Mouse (Mus musculus): ENCODE data around the gene Sema3g.

The Sema3g gene

DNA sequence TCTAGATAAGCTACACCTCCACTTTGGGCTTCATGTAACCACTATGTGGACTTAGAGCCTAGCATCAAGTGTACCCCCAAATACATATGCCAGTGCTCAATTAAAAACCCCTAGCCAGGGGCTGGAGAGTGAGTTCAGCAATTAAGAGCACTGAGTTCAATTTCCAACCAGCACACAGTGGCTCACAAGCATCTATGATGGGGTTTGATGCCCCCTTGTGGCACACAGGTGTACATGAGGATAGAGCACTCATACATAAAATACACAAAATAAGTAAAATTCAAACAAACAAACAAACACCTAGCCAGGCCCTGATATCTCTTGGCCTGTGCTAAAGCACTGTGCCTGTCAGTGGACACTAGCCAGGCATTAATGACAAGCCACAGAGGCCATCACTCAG is 21.7 kb upstream of the Sema3g start:
- ATAC-seq (ENCODE audit: low TSS enrichment) = no peak

DNA sequence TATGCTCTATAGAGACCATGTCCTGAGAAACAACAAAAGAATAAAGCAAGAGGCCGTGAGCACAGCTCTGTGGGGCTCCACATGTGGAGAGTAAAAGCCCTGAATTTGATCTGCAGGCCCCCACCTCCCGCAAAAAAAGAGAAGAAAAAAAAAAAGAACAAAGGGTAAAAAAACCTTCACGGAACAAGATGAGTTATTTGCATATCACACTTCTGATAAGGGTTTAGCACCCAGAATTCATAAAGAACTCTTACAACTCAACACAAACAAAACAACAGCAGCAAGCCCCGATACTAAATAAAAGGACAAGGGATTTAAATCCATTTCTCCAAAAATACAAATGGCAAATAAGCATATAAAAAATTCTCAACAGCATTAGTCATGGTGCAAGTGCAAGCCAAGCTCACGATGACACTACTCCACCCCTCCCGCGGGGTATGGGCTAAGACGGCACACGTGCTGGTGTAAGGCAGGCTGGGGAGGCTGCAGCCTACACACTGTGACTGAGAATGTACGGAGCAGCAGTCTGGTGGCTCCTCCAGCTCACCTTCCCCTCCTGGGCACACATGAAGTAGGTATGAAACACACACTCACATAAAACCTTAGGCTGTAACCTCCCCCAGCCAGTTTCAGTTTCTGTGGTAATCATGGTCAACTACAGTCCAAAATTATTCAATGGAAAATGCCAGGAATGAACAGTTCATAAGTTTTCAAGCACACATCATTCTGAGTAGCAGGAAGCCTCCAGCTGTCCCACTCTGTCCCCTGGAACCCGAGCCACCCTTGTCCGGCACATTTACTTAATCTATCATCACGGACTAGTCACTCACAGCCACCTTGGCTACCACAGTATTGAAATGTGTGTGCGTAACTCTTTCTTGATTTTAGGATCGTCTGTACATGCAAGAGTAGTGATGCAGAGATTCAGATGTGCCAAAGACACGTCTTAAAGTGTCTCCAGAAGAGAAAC is 19.8 kb upstream of the Sema3g start:
- peak; percentile 86 for ATAC-seq (ENCODE audit: low TSS enrichment)

DNA sequence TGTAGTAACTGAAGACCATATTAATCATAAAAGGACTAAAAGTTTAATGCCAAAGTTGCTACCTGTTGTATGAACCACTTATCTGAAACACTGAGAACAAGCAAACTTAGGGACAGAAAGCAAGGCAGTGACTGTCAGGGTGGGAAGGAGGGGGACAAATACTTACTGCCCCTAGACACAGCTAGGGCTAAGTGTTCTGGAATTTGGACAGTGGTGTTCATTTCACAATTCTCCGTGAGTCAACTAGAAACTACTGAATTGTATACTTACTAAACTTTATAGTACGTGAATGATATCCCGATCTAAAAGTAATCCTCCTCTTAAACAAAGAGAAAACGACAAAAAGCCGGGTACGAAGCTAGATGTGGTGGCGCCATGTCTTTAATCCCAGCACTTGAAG is 18.1 kb upstream of the Sema3g start:
- ATAC-seq (ENCODE audit: low TSS enrichment) = no peak

DNA sequence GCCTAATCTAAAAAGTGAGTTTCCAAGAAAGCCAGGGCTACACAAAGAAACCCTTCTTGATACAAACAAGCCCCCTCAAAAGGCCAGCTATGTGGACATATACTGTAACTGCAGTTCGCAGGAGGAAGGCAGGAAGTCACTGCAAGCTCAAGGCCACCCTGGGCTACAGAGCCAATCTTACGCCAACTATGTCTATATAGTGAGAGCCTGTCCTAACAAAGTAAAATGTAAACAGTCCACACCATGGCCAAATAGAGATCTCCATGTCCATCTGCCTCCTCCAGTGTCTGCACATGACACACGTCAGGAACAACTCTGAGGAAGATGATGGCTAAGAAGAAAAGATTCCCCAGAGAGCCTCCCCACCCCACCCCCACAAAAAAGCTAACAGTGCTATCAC is 17.6 kb upstream of the Sema3g start:
- no peak for ATAC-seq (ENCODE audit: low TSS enrichment)

DNA sequence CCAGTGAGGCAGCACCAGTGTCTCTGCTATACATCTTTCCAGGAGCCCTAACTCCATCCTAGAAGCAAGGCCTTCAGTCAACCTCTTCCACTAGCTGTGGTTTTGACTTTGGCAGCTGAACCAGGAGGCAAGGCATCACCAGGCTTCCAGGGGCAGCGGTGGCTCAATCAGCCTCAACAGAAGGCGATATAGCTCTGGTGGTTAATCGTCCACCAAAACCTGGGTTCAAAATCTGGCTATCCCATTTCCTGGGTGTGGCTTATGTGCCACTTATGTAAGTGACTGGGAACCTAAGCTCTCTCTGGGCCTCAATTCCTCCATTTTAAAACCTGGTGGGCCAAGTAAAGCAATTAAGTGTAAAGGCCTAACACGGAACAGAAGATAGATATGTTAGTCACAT is 12.8 kb upstream of the Sema3g start:
- ATAC-seq (ENCODE audit: low TSS enrichment) = no peak

DNA sequence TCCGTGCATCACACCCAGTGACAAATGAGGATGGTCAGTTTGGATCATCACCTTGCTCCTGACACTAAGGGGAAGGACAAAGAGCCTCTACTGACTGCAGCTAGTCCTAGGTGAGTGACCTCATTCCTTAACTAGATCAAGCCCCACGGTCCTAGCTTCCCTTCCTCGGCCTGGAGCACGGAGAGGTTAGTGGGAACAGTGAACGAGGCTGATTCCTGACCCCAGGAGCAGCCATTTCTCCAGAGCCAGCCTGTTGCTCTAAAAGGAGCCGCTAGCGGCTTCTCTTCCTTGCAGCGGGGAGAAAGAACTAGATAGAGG is 12.5 kb upstream of the Sema3g start:
- no peak for ATAC-seq (ENCODE audit: low TSS enrichment)

GRCm38 (mm10) chr14:31205562-31206467 is 11.8 kb upstream of the Sema3g start:
- ATAC-seq (ENCODE audit: low TSS enrichment) = peak; percentile 2; the same call in 1 of the 2 replicates

DNA sequence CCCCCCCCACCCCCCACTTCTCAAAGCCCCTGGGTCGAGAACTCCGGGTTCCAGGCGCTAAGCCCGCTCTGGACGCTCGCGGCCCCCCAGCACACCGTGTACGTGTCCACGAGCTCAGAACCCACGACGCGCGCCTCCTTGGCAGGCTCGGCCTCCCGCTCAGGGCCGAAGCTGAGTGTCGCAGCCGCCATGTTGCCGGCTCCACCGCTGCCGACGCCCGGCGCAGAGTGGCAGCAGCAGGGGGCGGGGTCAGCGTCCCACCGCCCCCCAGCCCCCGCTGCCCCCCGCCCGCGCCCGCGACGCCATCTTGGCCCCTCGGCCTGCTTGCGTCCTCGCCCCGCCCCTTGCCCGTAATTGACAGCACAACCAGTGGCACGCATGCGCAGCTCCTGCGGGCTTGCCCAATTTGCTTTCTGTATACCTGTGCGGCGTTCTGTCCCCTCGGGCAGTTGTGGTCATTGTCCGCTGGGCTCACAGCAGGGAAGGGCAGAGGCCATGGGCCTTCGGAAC is 11.1 kb upstream of the Sema3g start:
- ATAC-seq (ENCODE audit: low TSS enrichment) = peak; percentile 56

- ATAC-seq (ENCODE audit: low TSS enrichment) = peak; percentile 43
Observed at GRCm38 (mm10) chr14:31207070-31207830, 10.4 kb upstream of the Sema3g start.

- no peak for ATAC-seq (ENCODE audit: low TSS enrichment)
Observed at GRCm38 (mm10) chr14:31208084-31208483, 9.6 kb upstream of the Sema3g start, which contains the start of gene Tnnc1. Tnnc1 (plus strand) TSS chr14:31208312.

GRCm38 (mm10) chr14:31209133-31209557 is 8.5 kb upstream of the Sema3g start:
- no peak for ATAC-seq (ENCODE audit: low TSS enrichment)

DNA sequence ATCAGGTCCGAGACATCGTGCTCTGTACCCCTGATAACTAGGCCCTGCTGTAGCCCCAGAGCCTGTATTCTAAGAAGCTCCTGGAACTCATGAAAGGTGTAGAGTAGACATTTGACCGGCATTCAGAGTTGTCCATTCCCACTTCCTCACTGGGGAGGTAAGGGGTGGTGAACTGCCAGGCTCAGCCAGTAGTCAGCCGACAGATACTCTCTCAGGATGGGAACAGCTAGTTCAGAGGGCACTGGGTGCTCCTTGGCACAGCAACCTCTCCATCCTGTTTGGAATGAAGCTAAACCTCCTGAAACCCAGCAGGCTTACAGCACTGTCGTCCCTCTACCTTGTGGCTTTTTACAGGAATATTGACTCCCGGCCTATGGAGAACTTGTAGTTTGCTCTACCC is 5.8 kb upstream of the Sema3g start:
- no peak for ATAC-seq (ENCODE audit: low TSS enrichment)

- ATAC-seq (ENCODE audit: low TSS enrichment) = no peak
Observed at GRCm38 (mm10) chr14:31212499-31212898, 5.2 kb upstream of the Sema3g start.

DNA sequence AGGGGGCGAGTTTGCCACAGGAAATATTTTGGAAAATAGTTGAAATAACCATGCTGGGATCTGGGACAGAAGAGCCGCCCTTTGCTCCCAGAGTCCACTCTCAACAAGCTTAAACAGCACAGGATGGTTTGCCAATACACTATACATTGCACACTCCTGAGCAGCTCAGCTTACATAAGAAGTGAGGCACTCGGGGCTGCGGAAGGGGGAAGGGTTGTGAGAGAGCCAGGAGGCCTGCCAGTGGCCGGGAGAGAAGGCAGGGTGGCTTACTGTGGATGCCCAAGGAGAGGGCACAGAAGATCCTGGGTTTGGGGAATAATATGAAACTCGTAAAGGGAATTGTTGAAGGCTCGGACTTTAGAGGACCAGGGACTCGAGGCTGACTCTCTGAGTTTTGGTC is 3.8 kb upstream of the Sema3g start:
- ATAC-seq (ENCODE audit: low TSS enrichment) = no peak

- no peak for ATAC-seq (ENCODE audit: low TSS enrichment)
Observed at GRCm38 (mm10) chr14:31214684-31215083, 3.0 kb upstream of the Sema3g start.

- peak; percentile 75 for ATAC-seq (ENCODE audit: low TSS enrichment)
Observed at GRCm38 (mm10) chr14:31215157-31216002, 2.3 kb upstream of the Sema3g start.

DNA sequence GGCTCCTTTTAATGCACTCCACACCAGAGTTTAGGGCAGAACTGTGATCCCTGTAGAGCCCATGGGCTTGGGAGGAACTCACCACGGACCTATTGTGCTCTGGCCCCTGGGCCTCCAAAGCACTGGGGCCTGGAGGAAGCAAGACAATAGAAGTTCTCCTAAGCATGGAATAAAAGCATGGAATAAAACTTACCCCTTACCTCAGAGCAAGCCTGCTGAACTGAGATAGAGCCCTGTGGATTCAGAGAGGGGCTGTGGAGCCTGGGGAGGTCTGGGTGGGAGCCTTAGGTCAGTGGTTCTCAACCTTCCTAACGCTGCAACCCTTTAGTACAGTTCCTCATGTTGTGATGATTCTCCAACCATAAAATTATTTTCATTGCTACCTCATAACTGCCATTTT is 814 bp upstream of the Sema3g start, which contains the start of gene Nisch:
TSS of gene Nisch (minus strand) at position 101 of the 400 bp plus-strand sequence.
- no peak for ATAC-seq (ENCODE audit: low TSS enrichment)

DNA sequence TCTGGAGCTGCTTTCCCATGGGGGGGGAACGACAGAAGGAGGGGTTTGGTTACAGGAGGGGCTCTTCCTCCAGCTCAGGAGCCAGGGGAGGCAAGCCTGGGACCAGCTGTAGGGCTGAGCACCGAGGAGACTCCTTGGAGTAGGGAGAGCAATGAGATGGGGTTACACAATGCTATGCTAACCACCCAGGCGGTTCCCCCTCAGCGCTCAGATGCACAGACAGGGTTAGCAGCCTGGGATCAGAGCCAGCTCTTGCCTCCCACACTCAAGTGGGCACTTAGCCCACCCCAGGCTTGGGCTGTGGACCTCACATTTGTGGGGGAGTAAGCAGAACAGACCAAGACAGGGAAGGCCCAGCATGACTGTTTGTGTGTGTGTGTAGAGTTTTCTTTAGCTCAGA is 9.3 kb downstream of the Sema3g start:
- peak; percentile 88 for ATAC-seq (ENCODE audit: low TSS enrichment)

GRCm38 (mm10) chr14:31228234-31228633 is 10.6 kb downstream of the Sema3g start:
- ATAC-seq (ENCODE audit: low TSS enrichment) = no peak

GRCm38 (mm10) chr14:31230442-31230841 is 12.8 kb downstream of the Sema3g start:
- no peak for ATAC-seq (ENCODE audit: low TSS enrichment)

All from frontal cortex, adult (tissue).